Mouse (Mus musculus) gastrocnemius, adult 8-10 months (tissue): ENCODE measurements at regions not wholly inside any gene's neighbourhood (a gene's known extent, or its start where the extent isn't known, plus 50 kb on each side); places are given as distances from the start of the nearest gene placed in this dataset.

ENCODE experiments used
- DNase-seq, 2 experiments: peaks; one replicate each; pipeline ENCODE4 v3.0.0; 2022; ENCODE audit warnings: low spot score in 2 of 2

GRCm38 (mm10) chr8:128039341-128040064 is 318.9 kb upstream of the Nrp1 start:
- DNase-seq = no peak

- no peak for DNase-seq
These were observed 315.5 kb upstream of the Nrp1 start for GRCm38 (mm10) chr8:128042877-128043276.

- no peak for DNase-seq
These were observed 315.0 kb upstream of the Nrp1 start for GRCm38 (mm10) chr8:128043392-128043791.

- DNase-seq = no peak
These were observed 302.2 kb upstream of the Nrp1 start for GRCm38 (mm10) chr8:128056251-128056650.

- no peak for DNase-seq
These were observed 300.6 kb upstream of the Nrp1 start for GRCm38 (mm10) chr8:128057845-128058244.

GRCm38 (mm10) chr8:128059817-128060216 is 298.6 kb upstream of the Nrp1 start:
- no peak for DNase-seq

GRCm38 (mm10) chr8:128064211-128064610 is 294.2 kb upstream of the Nrp1 start:
- DNase-seq = no peak

GRCm38 (mm10) chr8:128065127-128065526 is 293.3 kb upstream of the Nrp1 start:
- DNase-seq = no peak

GRCm38 (mm10) chr8:128065964-128066680 is 292.3 kb upstream of the Nrp1 start:
- no peak for DNase-seq

- no peak for DNase-seq
These were observed 288.7 kb upstream of the Nrp1 start for GRCm38 (mm10) chr8:128069749-128070148.

GRCm38 (mm10) chr8:128075566-128075965 is 282.8 kb upstream of the Nrp1 start:
- no peak for DNase-seq

GRCm38 (mm10) chr8:128076226-128076625 is 282.2 kb upstream of the Nrp1 start:
- DNase-seq = no peak

- DNase-seq = no peak
These were observed 279.7 kb upstream of the Nrp1 start for GRCm38 (mm10) chr8:128078740-128079139.

- no peak for DNase-seq
These were observed 272.6 kb upstream of the Nrp1 start for GRCm38 (mm10) chr8:128085800-128086199.

GRCm38 (mm10) chr8:128087500-128087899 is 270.9 kb upstream of the Nrp1 start:
- no peak for DNase-seq

- no peak for DNase-seq
These were observed 265.6 kb upstream of the Nrp1 start for GRCm38 (mm10) chr8:128092826-128093225.

- no peak for DNase-seq
These were observed 263.0 kb upstream of the Nrp1 start for GRCm38 (mm10) chr8:128095451-128095850.

GRCm38 (mm10) chr8:128097601-128098000 is 260.8 kb upstream of the Nrp1 start:
- DNase-seq = no peak

- no peak for DNase-seq
These were observed 255.0 kb upstream of the Nrp1 start for GRCm38 (mm10) chr8:128103380-128103779.

- no peak for DNase-seq
These were observed 251.8 kb upstream of the Nrp1 start for GRCm38 (mm10) chr8:128106569-128106968.

- no peak for DNase-seq
These were observed 251.4 kb upstream of the Nrp1 start for GRCm38 (mm10) chr8:128107041-128107440.

- DNase-seq = no peak
These were observed 249.4 kb upstream of the Nrp1 start for GRCm38 (mm10) chr8:128109036-128109435.

GRCm38 (mm10) chr8:128111132-128111531 is 247.3 kb upstream of the Nrp1 start:
- DNase-seq = no peak
